Mouse (Mus musculus) heart, embryonic 14.5 days (tissue): Measurements from ENCODE around the gene Chrna4. TPM values are rescaled to one million over a fixed set of nuclear protein-coding genes. Genes with fewer than 3 reads are reported as not detected.

Experiments
- ATAC-seq: fragments of 200-750 bp; cut with Nextera tagmentation; 2 replicates; pipeline ENCODE4 v1.8.0; 2017; ENCODE audit warnings: low read depth, moderate TSS enrichment; ENCODE audit not compliant: insufficient number of reproducible peaks, insufficient read depth, low FRiP score
- H3K27ac ChIP-seq, 2 experiments: fragments of 200-500 bp in 1 of 2; fragments of 300-500 bp in 1 of 2; sonication (generic) in 1 of 2; replicated peaks in 1 of 2; 2 replicates each; pipeline ENCODE4 v1.5.1; 2012 to 2014; ENCODE audit warnings: low read depth in 2 of 2, low read length in 2 of 2, control low read depth in 1 of 2, mild to moderate bottlenecking in 1 of 2, mixed read lengths in 1 of 2; ENCODE audit not compliant: control insufficient read depth in 1 of 2, insufficient read depth in 1 of 2
- H3K27me3 ChIP-seq: fragments of 300-500 bp; sonication (generic); 2 replicates; pipeline ENCODE4 v1.6.1; 2014; ENCODE audit warnings: mild to moderate bottlenecking, low read length, control low read depth; ENCODE audit not compliant: control insufficient read depth, insufficient read depth
- H3K36me3 ChIP-seq: fragments of 300-500 bp; sonication (generic); 2 replicates; pipeline ENCODE4 v1.6.1; 2014; ENCODE audit warnings: mild to moderate bottlenecking, control low read depth, low read length, mixed read lengths; ENCODE audit not compliant: control insufficient read depth, insufficient read depth
- H3K4me1 ChIP-seq, 2 experiments: fragments of 200-500 bp in 1 of 2; fragments of 300-500 bp in 1 of 2; sonication (generic) in 1 of 2; 2 replicates each; pipeline ENCODE4 v1.6.1; 2012 to 2014; ENCODE audit warnings: low read length in 2 of 2, control low read depth in 1 of 2, mixed read lengths in 1 of 2; ENCODE audit not compliant: control insufficient read depth in 2 of 2, insufficient read depth in 2 of 2
- H3K4me2 ChIP-seq: fragments of 300-500 bp; sonication (generic); 2 replicates; pipeline ENCODE4 v1.6.1; 2014; ENCODE audit warnings: mild to moderate bottlenecking, low read length
- H3K4me3 ChIP-seq, 2 experiments: fragments of 200-500 bp in 1 of 2; fragments of 300-500 bp in 1 of 2; sonication (generic) in 1 of 2; 2 replicates each; pipeline ENCODE4 v1.5.1; 2012 to 2014; ENCODE audit warnings: low read length in 2 of 2, mild to moderate bottlenecking in 2 of 2, control low read depth in 1 of 2, low read depth in 1 of 2, moderate library complexity in 1 of 2; ENCODE audit not compliant: control insufficient read depth in 1 of 2, insufficient read depth in 1 of 2
- H3K9ac ChIP-seq: fragments of 300-500 bp; sonication (generic); 2 replicates; pipeline ENCODE4 v1.6.1; 2014; ENCODE audit warnings: mild to moderate bottlenecking, low read length
- H3K9me3 ChIP-seq: fragments of 300-500 bp; sonication (generic); 2 replicates; pipeline ENCODE4 v1.6.1; 2016; ENCODE audit warnings: low read length, control low read depth; ENCODE audit not compliant: control insufficient read depth
- WGBS: fragments of 180-500 bp; shearing (Covaris S2); extraction: QIAGEN DNeasy Blood & Tissue Kit; methylation state at CpG from one replicate; pipeline ENCODE4 v1.1.7; 2014; 5-methylcytosine and 5-hydroxymethylcytosine counted together
- polyA plus RNA-seq: library from polyadenylated mRNA; unstranded; fragments of >200 nt; fragmentation: Nextera tagmentation; extraction: Ambion mirVana; gene quantifications from 2 replicates; pipeline ENCODE4 v1.2.1, GENCODE M21; 2014

Gene Chrna4
- polyA plus RNA-seq, 1 experiment from 2014 or later, result 0.07 TPM

DNA sequence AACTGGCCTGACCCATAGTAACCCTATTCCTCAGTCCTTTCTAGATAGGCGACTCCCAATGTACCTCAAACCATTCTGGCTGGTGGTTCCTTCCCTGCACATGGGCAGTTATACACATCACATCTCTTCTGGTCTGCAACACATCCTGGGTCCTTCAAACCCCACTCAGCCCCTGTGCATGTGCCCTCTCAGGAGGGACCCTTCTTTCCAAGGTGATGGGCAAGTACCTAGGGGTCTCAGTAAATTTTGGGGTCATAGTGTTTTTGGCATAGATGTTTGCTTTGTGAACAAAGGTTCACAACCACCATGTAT lies 29.0 kb upstream of the Chrna4 start:
- WGBS, result 0% methylated on average over 1 of the region's 1 CpGs

DNA sequence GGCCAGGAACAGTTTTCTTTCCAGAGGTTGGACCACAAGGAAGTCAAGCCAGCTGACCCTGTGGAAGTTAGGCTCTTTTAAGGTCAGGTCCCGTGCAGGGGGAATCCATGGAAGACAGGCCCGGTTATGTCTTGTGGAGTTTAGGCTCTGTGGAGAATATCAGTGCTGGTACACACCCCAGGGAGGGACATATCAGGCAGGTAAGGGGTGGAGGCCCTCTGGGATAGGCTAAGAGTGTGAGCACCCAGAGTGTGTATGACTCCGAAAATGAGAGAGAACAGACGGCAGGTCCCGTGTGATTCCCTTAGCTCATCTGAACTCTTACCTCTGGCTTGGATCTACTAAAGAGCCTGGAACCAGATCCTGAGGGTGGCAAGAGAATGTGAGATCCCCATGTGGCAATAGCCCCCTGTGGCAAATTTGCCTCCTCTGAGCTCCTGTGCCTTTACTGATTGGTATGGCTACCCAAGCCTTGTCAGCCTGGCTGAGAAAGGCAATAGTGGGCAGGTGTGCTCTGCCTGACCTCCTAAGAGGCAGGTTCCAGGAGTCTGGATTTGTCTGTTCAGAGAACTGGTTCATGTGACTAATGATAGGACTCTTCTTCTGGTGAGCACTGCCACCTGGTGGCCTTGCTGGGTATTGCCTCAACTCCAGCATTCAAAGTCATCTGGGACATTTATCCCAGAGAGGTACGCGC lies 28.5 kb upstream of the Chrna4 start:
- Histone ChIP-seq H3K9ac (no peak overlapping the region), H3K4me1 (no peaks in the 10 kb centered on the region), H3K27me3 (peaks cover 10% of the 10 kb centered on the region), H3K4me2 (no peak overlapping the region), H3K4me3 (no peak overlapping the region), H3K36me3 (no peaks in the 10 kb centered on the region), H3K27ac (no peak overlapping the region), H3K9me3 (no peaks in the 10 kb centered on the region)
- 54% methylated on average over 7 of the region's 7 CpGs for WGBS
- no peak for ATAC-seq

More for the DNA sequence above, 29.0 kb upstream of the Chrna4 start:
- no peaks in the 10 kb centered on the region for H3K9me3 ChIP-seq
- H3K27me3 ChIP-seq, result peaks cover 10% of the 10 kb centered on the region
- no peak overlapping the region for H3K4me2 ChIP-seq
- H3K36me3 ChIP-seq, result no peaks in the 10 kb centered on the region
- H3K4me1 ChIP-seq, result no peaks in the 10 kb centered on the region
- H3K9ac ChIP-seq, result no peak overlapping the region
- H3K4me3 ChIP-seq, result no peak overlapping the region
- ATAC-seq, result no peak
- H3K27ac ChIP-seq, result no peak overlapping the region

DNA sequence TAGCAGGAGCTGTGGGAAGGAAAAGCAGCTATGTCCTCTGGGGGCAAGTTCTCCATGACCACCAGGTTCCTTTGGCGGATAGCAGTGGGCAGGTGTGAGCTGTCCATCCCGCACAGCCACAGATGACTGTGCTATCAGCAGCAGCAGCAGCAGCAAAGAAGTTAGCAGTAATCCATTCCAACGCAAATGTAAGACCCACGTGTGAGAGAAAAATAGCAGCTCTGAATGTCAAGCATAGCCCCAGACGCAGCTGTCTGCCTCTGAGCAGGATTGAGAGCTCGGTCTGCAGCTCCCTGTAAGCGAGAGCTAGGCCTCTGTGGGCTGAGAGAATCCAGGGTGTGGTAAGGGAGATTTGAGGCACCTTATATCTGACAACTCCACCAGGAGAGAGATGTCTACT lies 26.8 kb upstream of the Chrna4 start:
- no peak for ATAC-seq
- WGBS, result 44% methylated on average over 7 of the region's 7 CpGs
- Histone ChIP-seq H3K36me3 (no peaks in the 10 kb centered on the region), H3K4me2 (no peak overlapping the region), H3K9me3 (no peaks in the 10 kb centered on the region), H3K27ac (no peak overlapping the region), H3K9ac (no peak overlapping the region), H3K4me1 (no peaks in the 10 kb centered on the region), H3K27me3 (peaks cover 18% of the 10 kb centered on the region), H3K4me3 (no peak overlapping the region)

DNA sequence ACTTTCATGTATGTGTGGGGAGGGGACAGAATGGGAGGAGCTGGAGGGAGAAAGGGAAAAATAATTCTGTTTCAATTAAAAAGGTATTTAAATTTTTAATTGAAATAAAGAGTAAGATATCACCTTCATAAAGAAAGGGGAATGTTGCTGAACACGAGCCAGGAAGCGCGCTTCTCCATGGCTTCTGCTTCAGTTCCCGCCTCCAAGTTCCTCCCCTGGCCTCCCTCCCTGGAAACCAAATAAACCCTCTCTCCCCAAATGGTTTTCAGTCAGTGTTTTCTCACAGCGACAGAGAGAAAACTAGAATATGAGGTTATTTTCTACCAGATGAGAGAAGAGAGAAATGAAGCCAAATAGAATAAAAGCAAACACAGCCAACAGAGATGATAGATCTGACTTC lies 25.2 kb upstream of the Chrna4 start:
- no peak overlapping the region for H3K4me3 ChIP-seq
- no peaks in the 10 kb centered on the region for H3K4me1 ChIP-seq
- WGBS, result 68% methylated on average over 5 of the region's 5 CpGs
- H3K36me3 ChIP-seq, result no peaks in the 10 kb centered on the region
- no peak overlapping the region for H3K9ac ChIP-seq
- ATAC-seq, result no peak
- peaks cover 18% of the 10 kb centered on the region for H3K27me3 ChIP-seq
- no peak overlapping the region for H3K27ac ChIP-seq
- H3K4me2 ChIP-seq, result no peak overlapping the region
- H3K9me3 ChIP-seq, result no peaks in the 10 kb centered on the region

DNA sequence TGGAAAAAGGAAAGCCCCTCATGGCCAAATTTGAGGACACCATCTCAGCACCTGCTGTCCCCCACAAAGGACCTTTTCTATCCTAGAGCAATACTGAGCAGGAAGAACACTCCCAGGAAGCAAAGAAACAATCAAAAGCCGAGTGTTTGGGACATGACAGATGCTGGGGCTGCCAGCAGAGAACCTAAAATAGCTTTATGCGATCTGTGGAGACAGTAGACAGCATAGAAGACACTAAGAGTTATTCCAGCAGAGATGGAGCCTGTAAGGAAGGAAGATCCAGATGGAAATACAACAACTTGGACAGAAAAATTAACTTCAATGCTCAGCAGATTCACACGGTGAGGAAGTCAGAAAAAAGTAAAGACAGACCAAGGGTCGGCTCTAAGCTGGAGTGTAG lies 22.5 kb upstream of the Chrna4 start:
- WGBS, result 47% methylated on average over 4 of the region's 4 CpGs
- no peak for ATAC-seq
- Histone ChIP-seq H3K27me3 (peaks cover 26% of the 10 kb centered on the region), H3K27ac (no peak overlapping the region), H3K36me3 (no peaks in the 10 kb centered on the region), H3K9me3 (no peaks in the 10 kb centered on the region), H3K4me1 (no peaks in the 10 kb centered on the region), H3K9ac (no peak overlapping the region), H3K4me3 (no peak overlapping the region), H3K4me2 (no peak overlapping the region)

DNA sequence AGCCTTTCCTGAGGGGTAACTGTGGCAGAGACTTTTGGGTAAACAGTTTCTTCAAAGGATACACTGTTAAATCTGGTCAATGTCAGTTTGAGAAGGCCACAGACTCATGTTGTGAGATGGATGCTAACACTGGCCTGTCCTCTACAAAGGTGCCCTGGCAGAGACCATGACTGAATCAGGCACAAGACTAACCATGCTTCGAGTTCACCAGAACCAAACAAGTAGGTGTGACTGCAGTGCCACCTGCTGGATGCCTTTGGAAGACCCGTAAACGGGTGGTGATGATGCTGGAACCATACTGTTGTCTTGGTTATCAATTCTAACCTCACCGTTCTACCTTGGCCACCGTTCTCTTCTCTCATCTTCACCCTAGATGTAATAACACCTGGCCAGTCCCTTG lies 16.8 kb upstream of the Chrna4 start:
- WGBS, result 15% methylated on average over 5 of the region's 5 CpGs
- ATAC-seq, result no peak
- Histone ChIP-seq H3K36me3 (no peaks in the 10 kb centered on the region), H3K4me1 (no peaks in the 10 kb centered on the region), H3K9ac (no peak overlapping the region), H3K4me3 (no peak overlapping the region), H3K4me2 (no peak overlapping the region), H3K9me3 (no peaks in the 10 kb centered on the region), H3K27me3 (peaks cover 57% of the 10 kb centered on the region), H3K27ac (no peak overlapping the region)

DNA sequence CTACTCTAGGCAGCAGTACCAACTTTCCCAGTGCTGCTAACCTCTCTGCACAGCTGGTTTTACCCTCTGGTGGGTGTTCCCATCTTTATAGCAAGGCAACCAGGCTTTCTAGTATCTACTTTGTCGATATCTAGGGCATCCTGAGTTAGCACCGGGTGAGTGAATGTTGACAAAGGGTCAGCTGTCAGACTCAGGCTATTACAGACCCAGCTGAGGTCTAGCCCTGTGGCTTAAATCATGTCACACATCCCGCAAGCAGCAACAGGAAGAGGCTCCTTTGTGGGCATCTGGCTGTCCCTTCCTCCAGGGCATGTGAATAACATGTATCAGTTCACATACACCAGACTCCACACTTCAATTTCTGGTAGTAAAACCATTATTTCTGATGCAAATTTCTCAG lies 14.8 kb upstream of the Chrna4 start:
- peaks cover 65% of the 10 kb centered on the region for H3K27me3 ChIP-seq
- H3K36me3 ChIP-seq, result no peaks in the 10 kb centered on the region
- H3K27ac ChIP-seq, result no peak overlapping the region
- no peak overlapping the region for H3K4me2 ChIP-seq
- H3K4me3 ChIP-seq, result no peak overlapping the region
- H3K9ac ChIP-seq, result no peak overlapping the region
- no peaks in the 10 kb centered on the region for H3K4me1 ChIP-seq
- WGBS, result 34% methylated on average over 3 of the region's 3 CpGs
- no peaks in the 10 kb centered on the region for H3K9me3 ChIP-seq
- ATAC-seq, result no peak

DNA sequence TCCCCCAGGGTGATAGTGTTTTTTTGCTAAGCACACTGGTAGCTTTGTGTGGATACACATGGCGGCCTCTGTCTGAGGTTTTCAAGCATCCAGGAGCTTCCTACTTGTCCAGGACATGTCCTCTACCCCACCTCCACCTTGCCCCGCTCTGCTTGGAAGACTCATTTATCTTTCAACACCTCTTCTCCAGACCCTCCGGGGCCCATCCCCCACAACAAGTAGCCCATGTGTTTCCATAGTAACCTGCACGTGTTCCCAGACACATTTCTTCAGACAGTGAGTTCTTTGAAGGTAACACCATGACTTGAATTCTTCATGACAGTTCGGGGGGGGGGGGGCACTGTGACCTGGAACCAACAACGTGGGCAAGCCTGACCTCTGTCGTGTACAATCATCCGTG lies 14.0 kb upstream of the Chrna4 start:
- 42% methylated on average over 8 of the region's 8 CpGs for WGBS
- no peak for ATAC-seq
- peaks cover 61% of the 10 kb centered on the region for H3K27me3 ChIP-seq

More for the DNA sequence above, 14.0 kb upstream of the Chrna4 start:
- Histone ChIP-seq H3K9ac (no peak overlapping the region), H3K36me3 (no peaks in the 10 kb centered on the region), H3K4me2 (no peak overlapping the region), H3K27ac (no peak overlapping the region), H3K9me3 (no peaks in the 10 kb centered on the region), H3K4me1 (no peaks in the 10 kb centered on the region), H3K4me3 (no peak overlapping the region)
